Mouse (Mus musculus) neural tube, embryonic 15.5 days (tissue): ENCODE measurements at regions not wholly inside any gene's neighbourhood (a gene's known extent, or its start where the extent isn't known, plus 50 kb on each side); places are given as distances from the start of the nearest gene placed in this dataset.

Experiments used
- ATAC-seq: fragments of 200-750 bp; cut with Nextera tagmentation; 2 replicates; pipeline ENCODE4 v1.8.0; 2017; ENCODE audit warnings: mild to moderate bottlenecking, moderate TSS enrichment, moderate library complexity; ENCODE audit not compliant: low FRiP score
- H3K27ac ChIP-seq: fragments of 300-500 bp; sonication (generic); replicated peaks from 2 replicates; pipeline ENCODE4 v1.5.1; 2015; ENCODE audit warnings: mild to moderate bottlenecking, inconsistent platforms
- H3K27me3 ChIP-seq: fragments of 300-500 bp; sonication (generic); replicated peaks from 2 replicates; pipeline ENCODE4 v1.6.1; 2015; ENCODE audit warnings: inconsistent platforms
- H3K36me3 ChIP-seq: fragments of 300-500 bp; sonication (generic); 2 replicates; pipeline ENCODE4 v1.6.1; 2015; ENCODE audit warnings: inconsistent platforms
- H3K4me1 ChIP-seq: fragments of 300-500 bp; sonication (generic); 2 replicates; pipeline ENCODE4 v1.6.1; 2015; ENCODE audit warnings: inconsistent platforms
- H3K4me2 ChIP-seq: fragments of 300-500 bp; sonication (generic); 2 replicates; pipeline ENCODE4 v1.6.1; 2015; ENCODE audit warnings: inconsistent platforms, mild to moderate bottlenecking, moderate library complexity
- H3K4me3 ChIP-seq: fragments of 300-500 bp; sonication (generic); replicated peaks from 2 replicates; pipeline ENCODE4 v1.5.1; 2015; ENCODE audit warnings: mild to moderate bottlenecking, inconsistent platforms
- H3K9ac ChIP-seq: fragments of 300-500 bp; sonication (generic); replicated peaks from 2 replicates; pipeline ENCODE4 v1.6.1; 2015; ENCODE audit warnings: mild to moderate bottlenecking, inconsistent platforms
- H3K9me3 ChIP-seq: fragments of 300-500 bp; sonication (generic); replicated peaks from 2 replicates; pipeline ENCODE4 v1.6.1; 2016; ENCODE audit warnings: inconsistent platforms
- WGBS: fragments of 180-500 bp; shearing (Covaris S2); methylation state at CpG from one replicate; pipeline ENCODE4 v1.1.7; 2015; ENCODE audit warnings: mixed read lengths; 5-methylcytosine and 5-hydroxymethylcytosine counted together

DNA sequence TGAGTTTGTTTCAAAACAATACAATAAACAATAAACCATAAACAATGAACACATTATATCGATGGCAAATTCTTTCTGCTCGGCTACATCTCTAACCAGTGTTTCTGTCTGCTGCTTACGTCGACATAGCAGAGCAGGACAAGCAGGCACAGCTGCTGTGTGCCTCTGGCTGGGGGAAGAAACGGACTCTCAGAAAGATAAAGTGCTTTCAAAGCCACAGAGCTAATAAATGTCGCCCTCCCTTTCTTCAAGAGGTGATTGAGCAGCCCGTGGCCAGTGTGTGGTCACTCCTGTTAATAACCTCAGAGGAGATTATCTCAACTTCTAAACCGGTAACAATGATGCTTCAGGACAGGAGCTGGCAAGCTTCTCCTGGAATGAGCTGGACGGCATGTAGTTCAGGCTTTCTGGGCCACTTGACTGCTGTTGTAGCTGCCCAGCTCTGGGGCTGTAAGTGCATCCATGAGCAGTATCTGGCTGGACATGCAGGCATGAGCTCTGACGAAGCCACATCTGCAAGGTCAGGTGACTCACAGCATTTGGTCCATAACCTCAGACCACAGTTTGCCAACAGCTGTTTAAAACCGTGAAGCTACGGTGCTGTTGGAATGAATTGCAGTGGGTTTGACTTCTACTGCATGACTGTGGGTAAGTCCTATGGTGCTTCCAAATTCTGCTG, 55.6 kb downstream of the Evx1 start:
- Histone ChIP-seq H3K4me1 (peaks cover 26% of the 10 kb centered on the region), H3K27ac (no peak overlapping the region), H3K27me3 (peaks cover 6% of the 10 kb centered on the region; the same call in 1 of the 2 replicates), H3K4me2 (no peak overlapping the region), H3K9ac (no peak overlapping the region), H3K9me3 (no peaks in the 10 kb centered on the region), H3K4me3 (no peak overlapping the region), H3K36me3 (no peaks in the 10 kb centered on the region)
- ATAC-seq: no peak
- WGBS: 14% methylated on average over 12 of the region's 12 CpGs

DNA sequence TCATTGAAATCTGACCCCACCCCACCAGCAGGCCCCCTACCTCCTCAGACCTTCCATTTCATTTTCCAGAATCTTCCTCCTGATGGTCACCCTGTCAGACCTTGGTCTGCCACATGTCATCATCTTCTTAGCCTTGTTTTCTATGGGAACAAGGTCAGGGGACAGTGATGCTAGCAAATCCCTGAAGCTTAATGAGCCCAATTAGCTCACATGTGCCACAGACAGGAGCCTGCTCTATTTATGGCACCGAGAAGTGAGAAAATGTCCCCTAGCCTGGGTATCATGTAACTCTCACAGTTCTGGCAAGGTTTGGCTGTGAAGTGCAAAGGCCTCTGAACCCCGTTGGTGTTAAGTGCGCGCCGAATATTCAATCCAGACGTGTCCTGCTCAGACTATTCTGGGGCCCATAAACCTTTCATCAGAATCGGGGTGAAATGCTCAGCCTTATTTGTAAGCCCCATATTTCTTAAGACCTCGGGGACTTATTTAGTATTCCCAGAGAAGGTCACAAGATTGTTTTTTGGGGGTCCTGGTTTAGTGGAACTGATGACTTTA, 57.6 kb downstream of the Evx1 start:
- H3K9ac ChIP-seq: no peak overlapping the region
- H3K9me3 ChIP-seq: no peaks in the 10 kb centered on the region
- H3K27me3 ChIP-seq: peaks cover 6% of the 10 kb centered on the region; the same call in 1 of the 2 replicates
- no peaks in the 10 kb centered on the region for H3K36me3 ChIP-seq
- H3K27ac ChIP-seq: no peak overlapping the region
- no peak for ATAC-seq
- WGBS: 84% methylated on average over 8 of the region's 8 CpGs
- no peak overlapping the region for H3K4me2 ChIP-seq
- H3K4me3 ChIP-seq: no peak overlapping the region
- peaks cover 23% of the 10 kb centered on the region for H3K4me1 ChIP-seq

DNA sequence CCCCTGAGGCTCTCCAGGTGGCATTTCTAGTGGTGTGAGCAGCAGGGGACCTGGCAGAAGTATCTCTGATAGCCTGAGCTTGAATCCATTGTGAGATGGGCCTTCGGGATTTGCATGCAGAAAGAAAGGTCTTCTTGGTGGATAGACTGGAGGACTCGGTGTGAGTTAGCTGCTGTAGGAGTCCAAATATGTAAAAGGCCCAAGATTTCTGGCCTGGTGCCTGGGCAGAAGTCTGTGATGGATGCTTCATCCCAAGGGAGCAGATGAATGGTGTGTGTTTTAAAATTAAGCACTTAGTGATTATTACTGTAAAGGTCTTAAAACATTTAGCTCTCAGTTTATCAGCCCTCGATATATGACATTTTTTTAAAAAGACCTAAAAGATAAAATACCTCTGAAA, 65.8 kb downstream of the Evx1 start:
- no peak overlapping the region for H3K4me2 ChIP-seq
- H3K27me3 ChIP-seq: no peaks in the 10 kb centered on the region
- no peak overlapping the region for H3K4me3 ChIP-seq
- no peaks in the 10 kb centered on the region for H3K9me3 ChIP-seq
- H3K9ac ChIP-seq: no peak overlapping the region
- H3K36me3 ChIP-seq: no peaks in the 10 kb centered on the region
- H3K27ac ChIP-seq: no peak overlapping the region
- 70% methylated on average over 3 of the region's 3 CpGs for WGBS
- no peaks in the 10 kb centered on the region for H3K4me1 ChIP-seq
- ATAC-seq: no peak

DNA sequence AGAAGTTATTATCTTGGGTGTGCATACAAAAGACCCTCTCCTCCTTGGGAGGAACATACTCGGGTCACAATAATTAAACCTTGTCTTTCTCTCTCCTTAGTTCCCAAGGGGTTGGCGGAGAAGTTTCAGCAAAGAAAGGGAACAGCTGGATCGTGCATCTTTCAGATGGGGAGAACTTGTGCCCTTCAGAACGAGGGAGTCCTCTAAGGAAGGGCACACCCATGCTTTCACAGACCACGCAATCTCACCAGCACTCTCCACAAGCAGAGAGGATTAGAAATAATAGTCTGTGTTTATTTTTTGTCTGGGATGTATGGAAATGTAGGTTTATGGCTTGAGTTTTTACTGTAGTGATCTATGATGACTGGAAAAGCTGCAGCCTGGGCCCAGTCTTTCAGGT, 66.3 kb downstream of the Evx1 start:
- H3K27me3 ChIP-seq: no peaks in the 10 kb centered on the region
- H3K4me2 ChIP-seq: no peak overlapping the region
- no peak overlapping the region for H3K4me3 ChIP-seq
- H3K9me3 ChIP-seq: no peaks in the 10 kb centered on the region
- H3K9ac ChIP-seq: no peak overlapping the region
- no peak overlapping the region for H3K27ac ChIP-seq
- WGBS: 66% methylated on average over 5 of the region's 5 CpGs
- H3K36me3 ChIP-seq: no peaks in the 10 kb centered on the region
- no peak for ATAC-seq
- H3K4me1 ChIP-seq: no peaks in the 10 kb centered on the region

DNA sequence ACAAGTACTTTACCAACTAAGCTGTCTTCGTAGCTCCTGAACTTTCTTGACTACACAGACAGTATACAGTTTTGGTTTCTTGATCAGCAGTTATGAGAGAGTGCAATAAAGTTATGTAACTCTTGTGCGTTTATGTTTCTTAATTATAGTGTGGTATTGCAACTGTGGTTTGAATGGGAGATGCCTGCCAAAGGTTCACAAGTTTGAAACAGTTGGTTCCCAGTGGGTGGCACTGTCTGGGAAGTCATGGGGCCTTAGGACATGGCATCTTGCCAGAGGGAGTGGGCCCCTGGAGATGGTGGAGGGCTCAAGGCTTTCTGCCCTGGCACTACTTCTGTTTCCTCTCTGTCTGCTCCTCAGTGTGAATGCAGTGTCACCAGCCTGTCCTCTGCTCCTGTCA, 71.7 kb downstream of the Evx1 start:
- Histone ChIP-seq H3K4me3 (no peak overlapping the region), H3K27me3 (no peaks in the 10 kb centered on the region), H3K4me2 (no peak overlapping the region), H3K4me1 (no peaks in the 10 kb centered on the region), H3K36me3 (no peaks in the 10 kb centered on the region), H3K9ac (no peak overlapping the region), H3K27ac (no peak overlapping the region), H3K9me3 (no peaks in the 10 kb centered on the region)
- 89% methylated on average over 2 of the region's 2 CpGs for WGBS
- ATAC-seq: no peak

DNA sequence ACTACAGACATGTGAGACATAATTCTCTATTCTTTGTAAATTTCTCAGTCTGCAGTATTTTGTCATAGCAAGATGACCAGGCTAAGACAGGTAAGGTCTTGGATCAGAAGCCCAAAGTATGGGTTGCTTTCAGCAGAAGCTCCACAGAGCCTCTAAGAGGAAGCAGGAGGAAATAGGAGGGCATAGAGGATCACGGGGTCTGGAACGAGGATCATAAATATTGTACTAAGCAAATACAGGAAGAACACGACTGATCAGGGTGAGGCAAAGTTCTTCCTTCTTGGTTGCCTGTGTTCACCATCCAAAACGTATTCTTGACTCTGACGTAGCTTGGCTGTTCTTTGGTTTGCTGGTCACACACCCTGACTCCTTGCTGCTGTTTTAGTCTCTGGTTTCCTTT, 88.1 kb downstream of the Evx1 start:
- Histone ChIP-seq H3K9ac (no peak overlapping the region), H3K4me2 (no peak overlapping the region), H3K27me3 (no peaks in the 10 kb centered on the region), H3K36me3 (no peaks in the 10 kb centered on the region), H3K4me3 (no peak overlapping the region), H3K9me3 (no peaks in the 10 kb centered on the region), H3K4me1 (no peaks in the 10 kb centered on the region), H3K27ac (no peak overlapping the region)
- no peak for ATAC-seq
- WGBS: 72% methylated on average over 5 of the region's 5 CpGs

DNA sequence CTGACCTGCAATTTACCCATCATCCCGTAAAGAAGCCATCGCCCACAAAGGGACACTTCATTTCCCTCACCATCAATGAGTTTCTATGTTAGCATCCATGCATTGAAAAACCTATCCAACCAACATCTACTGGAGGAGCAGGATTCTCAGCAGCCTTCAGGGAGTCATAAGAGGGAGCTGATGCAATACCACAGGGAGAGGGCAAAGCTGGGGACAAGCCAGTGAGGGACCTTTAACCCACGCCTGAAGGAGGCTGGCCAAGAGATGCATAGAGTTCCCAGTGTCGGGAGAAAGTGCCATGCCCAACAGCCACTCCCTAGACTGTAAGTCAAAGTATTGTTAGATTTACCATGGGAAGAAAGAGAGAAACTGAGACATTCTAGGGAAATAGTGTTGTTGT, 96.7 kb downstream of the Evx1 start:
- ATAC-seq: no peak
- no peak overlapping the region for H3K27ac ChIP-seq
- 83% methylated on average over 4 of the region's 4 CpGs for WGBS
- no peaks in the 10 kb centered on the region for H3K27me3 ChIP-seq
- no peaks in the 10 kb centered on the region for H3K9me3 ChIP-seq
- H3K4me2 ChIP-seq: no peak overlapping the region
- no peaks in the 10 kb centered on the region for H3K36me3 ChIP-seq
- no peak overlapping the region for H3K4me3 ChIP-seq
- H3K4me1 ChIP-seq: no peaks in the 10 kb centered on the region
- no peak overlapping the region for H3K9ac ChIP-seq

DNA sequence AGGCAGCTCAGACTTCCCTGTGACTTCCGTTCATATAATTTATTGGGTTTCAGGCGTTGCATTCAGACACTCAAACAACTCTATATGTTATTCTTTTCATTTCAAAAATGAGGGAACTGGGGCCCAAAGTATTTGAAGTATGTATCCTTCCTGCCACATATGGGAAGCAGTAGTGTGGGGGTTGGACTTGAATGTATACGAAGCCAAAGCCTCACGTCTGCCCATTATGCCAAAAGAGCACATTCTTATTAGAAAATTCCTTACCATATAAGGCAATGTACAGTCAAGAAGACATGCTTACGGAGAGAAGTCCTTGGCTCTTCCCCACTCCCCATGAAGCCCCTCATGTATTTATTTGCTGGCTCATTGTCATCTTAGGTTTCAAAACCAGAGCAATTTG, 97.4 kb downstream of the Evx1 start:
- no peak overlapping the region for H3K9ac ChIP-seq
- H3K4me2 ChIP-seq: no peak overlapping the region
- H3K9me3 ChIP-seq: no peaks in the 10 kb centered on the region
- no peaks in the 10 kb centered on the region for H3K36me3 ChIP-seq
- H3K27me3 ChIP-seq: no peaks in the 10 kb centered on the region
- no peak overlapping the region for H3K27ac ChIP-seq
- no peak overlapping the region for H3K4me3 ChIP-seq
- WGBS: 84% methylated on average over 5 of the region's 5 CpGs
- ATAC-seq: no peak
- no peaks in the 10 kb centered on the region for H3K4me1 ChIP-seq

DNA sequence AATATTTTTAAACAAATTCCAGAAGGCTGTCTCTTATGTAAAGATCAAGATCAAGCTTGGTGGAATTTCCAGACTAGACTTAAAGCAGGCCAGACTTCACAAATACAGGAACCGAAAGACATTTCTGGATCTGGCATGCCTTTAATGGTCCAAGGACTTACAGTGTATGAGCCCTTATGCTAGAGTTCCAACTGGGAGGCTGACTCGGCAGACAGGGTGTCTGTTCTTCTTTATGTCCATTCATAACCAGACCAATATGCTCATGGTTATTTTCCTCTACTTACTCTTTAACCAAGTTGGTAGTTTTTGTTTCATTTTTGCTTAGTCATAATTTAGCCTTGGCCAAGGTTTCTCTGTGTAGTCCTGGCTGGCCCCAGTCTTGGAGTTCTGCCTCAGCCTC, 98.0 kb downstream of the Evx1 start:
- Histone ChIP-seq H3K4me1 (no peaks in the 10 kb centered on the region), H3K36me3 (no peaks in the 10 kb centered on the region), H3K27me3 (no peaks in the 10 kb centered on the region), H3K9me3 (no peaks in the 10 kb centered on the region), H3K27ac (no peak overlapping the region), H3K4me2 (no peak overlapping the region), H3K9ac (no peak overlapping the region), H3K4me3 (no peak overlapping the region)
- WGBS: 97% methylated on average over 2 of the region's 2 CpGs
- no peak for ATAC-seq

DNA sequence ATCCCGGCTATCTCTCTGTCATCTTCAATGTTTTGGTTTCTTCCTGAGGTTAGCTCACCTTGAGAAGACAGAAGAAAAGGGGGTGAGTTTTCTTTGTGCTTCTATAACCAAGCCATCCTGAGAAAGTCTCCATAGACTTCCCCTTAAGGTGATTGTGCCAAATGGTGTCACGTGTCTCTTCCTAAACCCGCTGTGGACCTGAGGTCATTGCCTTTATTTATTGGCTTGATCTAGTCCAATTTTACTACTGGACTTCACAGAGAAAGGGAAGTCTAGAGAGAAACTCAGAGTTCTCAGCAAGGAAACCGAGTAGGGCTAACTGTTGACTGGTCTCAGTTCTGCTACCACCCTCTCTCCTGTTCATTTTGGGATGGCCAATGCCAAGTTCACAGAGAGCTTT, 100.3 kb downstream of the Evx1 start:
- Histone ChIP-seq H3K27ac (no peak overlapping the region), H3K4me1 (peaks cover 13% of the 10 kb centered on the region), H3K36me3 (no peaks in the 10 kb centered on the region), H3K27me3 (no peaks in the 10 kb centered on the region), H3K9ac (no peak overlapping the region), H3K9me3 (no peaks in the 10 kb centered on the region), H3K4me2 (no peak overlapping the region), H3K4me3 (no peak overlapping the region)
- 86% methylated on average over 4 of the region's 4 CpGs for WGBS
- no peak for ATAC-seq

DNA sequence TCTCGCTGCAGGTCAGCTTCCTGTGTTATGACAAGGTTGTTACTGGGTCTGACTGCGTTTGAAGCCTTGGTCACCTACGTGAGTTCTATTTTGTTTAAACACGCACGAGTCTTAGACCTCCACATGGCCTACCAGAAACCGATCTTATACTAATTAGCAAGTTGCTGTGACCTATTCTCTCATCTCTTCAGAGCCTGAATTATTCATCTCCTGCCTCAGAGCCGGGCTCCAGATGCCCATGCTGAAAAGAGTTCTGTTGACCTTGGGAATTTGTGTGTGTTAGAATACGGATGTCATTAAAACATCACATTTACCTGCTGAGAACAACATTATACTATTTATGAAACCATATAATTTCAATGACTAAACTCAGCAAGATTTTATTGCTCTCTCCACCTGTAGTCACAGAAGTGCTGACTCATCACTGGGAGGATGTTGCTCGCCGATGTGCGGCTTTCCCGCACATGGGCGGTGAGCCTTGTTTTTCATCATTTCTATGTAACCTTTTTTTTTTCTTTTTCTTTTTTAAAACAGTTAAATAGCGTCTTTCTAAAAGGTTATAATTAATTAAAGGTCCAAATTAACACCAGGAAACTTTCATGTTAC, 102.1 kb downstream of the Evx1 start:
- no peak for ATAC-seq
- no peak overlapping the region for H3K4me2 ChIP-seq
- H3K4me1 ChIP-seq: peaks cover 14% of the 10 kb centered on the region
- no peak overlapping the region for H3K4me3 ChIP-seq
- H3K27ac ChIP-seq: no peak overlapping the region
- no peaks in the 10 kb centered on the region for H3K9me3 ChIP-seq
- WGBS: 81% methylated on average over 14 of the region's 14 CpGs
- no peaks in the 10 kb centered on the region for H3K36me3 ChIP-seq
- no peak overlapping the region for H3K9ac ChIP-seq
- H3K27me3 ChIP-seq: no peaks in the 10 kb centered on the region

DNA sequence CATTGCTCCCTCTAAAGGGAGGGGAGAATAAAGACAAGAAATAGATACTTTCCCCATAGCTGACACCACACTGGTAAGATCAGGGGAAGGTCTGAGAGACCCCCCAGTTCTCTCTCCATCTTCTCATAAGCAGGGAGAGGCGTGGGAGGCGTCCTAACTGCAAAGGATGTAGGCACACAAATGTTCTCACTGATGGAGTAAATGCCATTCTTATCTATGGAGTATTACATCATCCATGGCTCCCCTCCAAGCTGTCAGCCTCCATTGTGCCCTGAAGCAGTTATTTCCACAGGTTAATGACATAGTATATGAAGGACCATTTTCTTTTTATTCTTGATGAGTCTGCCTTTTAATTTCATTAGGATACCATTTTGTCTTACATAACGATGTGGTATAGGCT, 103.2 kb downstream of the Evx1 start:
- no peaks in the 10 kb centered on the region for H3K36me3 ChIP-seq
- WGBS: 60% methylated on average over 3 of the region's 3 CpGs
- H3K4me3 ChIP-seq: no peak overlapping the region
- H3K4me1 ChIP-seq: peaks cover 14% of the 10 kb centered on the region
- H3K27ac ChIP-seq: no peak overlapping the region
- H3K9ac ChIP-seq: no peak overlapping the region
- no peak overlapping the region for H3K4me2 ChIP-seq
- no peak for ATAC-seq
- no peaks in the 10 kb centered on the region for H3K27me3 ChIP-seq
- H3K9me3 ChIP-seq: no peaks in the 10 kb centered on the region
